Mouse (Mus musculus): Measurements from ENCODE around the gene Faap20.

Gene Faap20

DNA sequence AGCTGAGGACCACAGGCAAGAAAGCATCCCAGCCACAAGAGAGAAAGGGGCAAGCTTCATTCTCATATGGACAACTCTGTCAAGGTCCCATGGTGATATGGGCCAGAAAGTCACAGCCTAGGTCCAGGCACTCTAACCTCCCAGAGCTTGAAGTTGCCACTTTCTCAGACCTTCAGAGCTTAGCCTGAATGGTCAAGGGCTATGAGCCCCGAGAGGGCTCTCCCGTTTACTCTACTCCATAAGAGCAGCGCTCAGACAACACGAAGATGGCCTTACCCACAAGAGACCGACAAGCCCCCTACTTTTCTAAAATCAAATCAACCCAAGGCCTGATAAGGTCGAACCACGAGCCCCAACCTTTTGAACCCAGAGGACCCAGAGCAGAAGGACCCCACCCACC is 28.5 kb upstream of the Faap20 start:
- DNase-seq = no peak

GRCm38 (mm10) chr4:155221599-155222551 is 27.7 kb upstream of the Faap20 start:
- peak; percentile 92 to 93 for DNase-seq

GRCm38 (mm10) chr4:155222552-155222840 is 27.1 kb upstream of the Faap20 start, which contains the start of gene Ski:
Gene Ski, minus strand, starts transcription at chr4:155222592.
- no peak for DNase-seq

DNA sequence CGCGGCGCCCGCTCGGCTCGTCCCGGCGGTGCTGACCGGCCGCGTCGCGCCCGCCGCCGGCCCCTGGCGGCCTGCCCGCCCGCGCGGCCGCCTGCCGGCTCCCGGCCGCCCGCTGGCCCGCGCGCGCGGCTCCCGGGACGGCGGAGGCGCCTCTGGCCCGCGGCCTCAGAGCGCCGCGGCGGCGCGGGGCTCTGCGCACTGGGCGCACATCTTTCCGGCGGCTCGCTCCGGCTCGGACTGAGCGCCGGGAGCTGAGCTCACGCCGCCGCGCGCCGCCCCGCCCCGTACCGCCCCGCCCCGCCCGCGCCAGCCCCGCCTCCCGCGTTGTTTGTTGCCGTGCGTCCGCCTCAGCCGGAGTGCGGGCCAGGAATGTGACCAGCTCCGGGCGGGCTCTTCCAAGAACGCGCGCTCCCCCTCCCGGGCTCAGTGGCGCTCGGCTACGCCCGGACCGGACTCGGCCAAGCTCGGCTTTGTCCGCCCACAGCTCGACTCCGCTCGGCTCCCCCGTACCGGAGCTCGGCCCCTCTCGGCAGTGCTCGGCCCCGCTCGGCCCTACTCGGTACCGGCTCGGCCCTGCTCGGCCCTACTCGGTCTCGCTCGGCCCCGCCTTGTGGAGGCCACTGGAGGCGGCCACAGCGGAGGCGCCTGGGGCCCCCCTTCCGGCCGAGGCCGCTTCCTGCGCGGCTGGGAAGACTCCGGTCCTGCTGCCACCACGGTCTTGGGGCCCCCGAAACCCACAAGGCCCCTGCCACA is 26.6 kb upstream of the Faap20 start:
- DNase-seq = peak; percentile 100

DNA sequence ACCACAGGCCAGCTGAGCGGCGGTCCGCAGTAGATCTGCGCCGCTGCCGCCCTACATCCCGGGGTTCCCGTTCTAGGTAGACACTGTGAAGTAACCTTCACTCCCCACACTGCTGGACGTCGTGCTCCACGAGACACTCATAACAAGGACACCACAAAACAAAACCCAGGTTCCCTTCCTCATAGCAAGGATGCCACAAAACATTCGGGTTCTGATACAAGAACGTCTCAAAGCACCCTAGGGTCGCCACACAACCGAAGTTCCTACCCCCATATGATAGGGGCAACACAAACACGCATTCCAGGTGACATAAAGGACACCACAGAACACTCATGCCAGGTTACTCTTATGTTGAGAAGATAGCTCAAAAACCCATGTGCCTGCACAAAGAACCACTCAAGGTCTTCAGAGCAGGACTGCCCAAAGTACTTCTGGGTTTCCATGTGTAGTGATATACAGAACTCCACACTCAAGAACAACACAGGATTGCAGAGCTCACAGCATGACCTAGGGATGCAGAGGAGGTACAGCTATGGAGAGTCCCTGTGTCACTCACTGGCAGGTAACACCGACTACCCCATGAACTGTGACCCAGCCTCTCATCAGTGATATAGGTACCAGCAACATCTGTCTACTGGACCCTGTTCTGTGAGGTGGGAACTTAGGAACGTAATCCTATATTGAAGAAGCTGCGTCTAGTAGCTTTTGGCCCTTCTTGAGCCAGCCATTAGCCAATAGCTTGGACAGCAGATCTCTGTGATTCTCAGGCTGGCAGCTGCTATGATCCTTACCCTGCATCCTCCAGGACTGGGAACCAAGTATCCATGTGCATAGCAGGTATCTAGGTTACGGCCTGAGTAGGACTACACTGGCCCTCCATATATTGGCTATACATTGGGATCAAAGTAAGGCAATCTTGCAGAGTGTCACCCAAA is 25.7 kb upstream of the Faap20 start:
- no peak for DNase-seq

- DNase-seq = no peak
Observed at GRCm38 (mm10) chr4:155225918-155226317, 23.7 kb upstream of the Faap20 start.

DNA sequence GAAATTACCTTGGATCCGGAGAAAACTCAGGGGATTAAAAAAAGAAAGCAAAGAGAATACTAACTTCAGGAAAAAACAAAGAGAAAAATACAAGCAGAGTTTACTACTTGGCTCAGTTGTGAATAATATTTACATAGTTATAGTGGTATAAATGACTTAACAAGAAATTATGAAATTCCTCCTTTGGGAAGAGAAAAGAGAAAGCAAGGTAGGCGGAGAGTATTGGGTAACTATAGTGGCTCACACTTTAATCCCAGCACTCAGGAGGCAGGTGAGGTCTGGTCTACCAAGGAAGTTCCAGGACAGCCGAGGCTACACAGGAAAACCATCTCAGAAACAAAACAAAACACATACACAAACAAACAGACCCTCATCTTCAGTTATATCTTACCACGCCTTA is 21.6 kb upstream of the Faap20 start:
- DNase-seq = no peak

GRCm38 (mm10) chr4:155228461-155228860 is 21.1 kb upstream of the Faap20 start:
- DNase-seq = no peak

DNA sequence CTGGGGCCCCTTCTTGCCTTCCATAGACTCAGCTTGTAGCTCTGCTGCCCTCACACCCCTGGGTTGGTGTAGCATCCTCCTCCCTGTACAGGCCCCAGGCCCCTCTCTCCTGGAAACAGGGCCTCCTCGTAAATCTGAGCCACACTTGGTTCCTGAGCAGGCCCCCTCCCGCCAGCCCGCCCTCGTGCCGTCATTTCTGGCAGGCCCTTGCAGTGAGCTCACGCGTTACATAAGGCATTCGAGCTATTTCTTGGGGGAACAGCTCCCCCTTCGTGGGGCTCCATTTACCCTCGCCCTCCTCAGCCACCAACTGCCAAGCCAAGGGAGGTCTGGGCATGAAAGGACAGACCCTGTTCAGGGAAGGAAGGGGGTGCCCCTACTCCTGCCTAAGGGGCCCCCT is 15.7 kb upstream of the Faap20 start:
- peak in 1 of 2 experiments; percentile 64 for DNase-seq

DNA sequence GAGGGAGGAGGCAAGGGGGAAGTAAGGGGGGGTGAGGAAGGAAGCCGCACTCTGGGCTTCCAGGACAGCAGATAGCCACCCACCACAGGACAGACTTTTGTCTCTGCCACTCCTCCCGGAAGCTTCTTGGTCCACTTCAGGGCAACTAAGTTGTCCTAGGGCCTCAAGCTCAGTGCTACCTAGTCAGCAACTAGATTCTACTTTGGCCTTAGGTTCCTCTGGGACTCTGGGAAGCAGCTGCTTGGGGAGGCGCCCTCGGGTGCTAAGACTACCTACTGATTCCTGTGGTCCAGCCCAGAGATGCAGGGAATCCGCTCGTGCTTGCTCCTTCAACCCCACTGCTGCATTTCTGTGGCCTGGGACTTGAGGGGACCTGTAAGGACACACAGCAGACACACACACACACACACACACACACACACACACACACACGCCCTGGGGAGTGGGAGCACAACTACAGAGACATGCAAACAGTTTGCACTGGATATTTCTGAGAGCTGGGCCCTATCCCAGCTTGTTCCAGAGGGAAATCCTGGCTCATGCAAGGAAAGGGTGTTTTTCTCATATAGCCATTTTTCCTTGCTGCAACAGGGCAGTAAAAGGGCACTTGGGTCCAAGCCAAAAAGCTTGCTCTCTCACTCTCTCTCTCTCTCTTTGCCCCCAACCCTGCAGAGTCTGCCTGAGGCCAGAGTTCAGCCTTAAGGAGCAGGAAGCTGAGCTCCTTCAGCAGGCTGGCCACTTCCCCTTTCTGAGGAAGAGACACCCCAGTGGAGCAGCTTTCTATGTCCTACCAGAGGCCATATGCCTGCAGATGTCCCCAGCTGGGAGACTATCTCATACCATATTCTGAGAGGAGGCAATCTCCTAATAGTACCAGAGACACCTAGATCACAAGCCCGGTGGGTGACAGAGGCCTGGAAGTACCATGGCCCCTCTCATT is 15.0 kb upstream of the Faap20 start:
- peak in 1 of 2 experiments; percentile 52 for DNase-seq

DNA sequence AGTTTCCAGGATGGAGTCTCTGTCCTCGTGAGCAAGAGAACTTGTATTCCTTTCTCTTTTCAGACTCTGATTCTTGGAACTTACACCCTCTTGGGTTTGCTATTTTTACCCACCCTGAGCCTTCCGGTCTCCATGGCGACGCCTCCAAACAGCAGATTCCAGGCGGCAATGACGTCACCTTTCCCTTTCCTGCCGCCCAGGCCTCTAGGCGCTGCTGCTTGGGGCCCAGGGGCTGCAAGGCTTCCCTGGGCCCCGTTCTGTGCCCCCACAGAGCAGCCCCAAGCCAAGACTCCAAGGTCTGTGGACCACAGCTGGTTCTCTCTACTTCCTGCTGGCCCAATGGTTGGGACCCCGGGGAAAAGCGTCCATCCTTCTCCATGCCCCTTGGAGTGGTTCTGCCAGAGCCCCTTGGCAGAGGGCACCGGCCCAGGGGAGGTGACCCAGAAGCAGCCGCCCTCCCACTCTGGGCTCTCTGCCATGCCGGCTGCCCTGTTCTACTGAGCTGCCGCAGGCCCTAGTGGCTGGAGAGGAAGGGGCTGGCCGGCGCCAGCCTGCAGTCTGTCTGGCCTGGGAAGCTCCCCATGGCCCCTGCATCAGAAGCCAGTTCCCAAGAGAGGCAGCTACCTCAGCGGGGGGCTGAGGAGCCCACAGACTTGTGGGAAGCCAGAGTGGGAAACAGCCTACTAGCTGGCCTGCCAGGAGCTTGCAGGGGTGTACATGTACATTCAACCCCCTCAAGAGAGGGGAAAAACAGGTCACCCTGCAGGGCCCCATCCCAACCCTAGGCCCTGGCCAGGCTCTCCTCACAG is 14.1 kb upstream of the Faap20 start:
- peak; percentile 91 to 95 for DNase-seq

DNA sequence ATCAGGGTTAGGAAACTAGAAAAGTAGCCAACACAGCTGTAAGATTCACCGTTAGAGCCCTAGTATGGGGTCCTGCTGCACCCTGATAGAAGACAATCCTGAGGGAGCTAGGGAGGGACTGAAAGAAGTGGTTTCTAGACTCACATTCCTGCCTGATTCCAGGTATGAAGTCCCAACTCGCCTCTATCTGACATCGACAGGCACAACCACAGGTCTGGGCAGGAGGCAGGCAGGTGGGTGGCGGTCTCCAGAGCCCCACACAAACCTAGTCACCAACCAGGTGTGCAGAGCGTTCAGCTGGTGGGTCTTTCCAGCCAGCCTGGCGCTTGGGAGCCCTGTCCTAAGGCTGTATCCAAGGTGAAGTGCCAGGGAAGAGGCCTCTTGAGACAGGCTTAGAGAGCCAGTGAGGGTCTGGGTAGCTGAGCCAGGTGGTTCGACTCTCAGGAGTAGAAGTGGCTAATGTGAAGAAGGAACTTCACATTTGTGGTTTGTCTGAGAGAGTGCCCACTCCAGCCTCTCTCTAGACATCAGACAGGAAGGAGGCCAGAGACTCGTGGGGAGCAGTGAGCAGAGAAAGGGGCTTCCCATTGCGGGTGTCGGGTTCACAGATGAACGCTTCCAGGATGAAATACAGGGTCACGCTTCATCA is 12.7 kb upstream of the Faap20 start:
- DNase-seq = no peak

GRCm38 (mm10) chr4:155238276-155238675 is 11.3 kb upstream of the Faap20 start:
- DNase-seq = peak in 1 of 2 experiments; percentile 22

GRCm38 (mm10) chr4:155239494-155239893 is 10.1 kb upstream of the Faap20 start:
- DNase-seq = peak; percentile 55 to 67

GRCm38 (mm10) chr4:155241789-155242188 is 7.8 kb upstream of the Faap20 start:
- peak; percentile 84 to 91 for DNase-seq

GRCm38 (mm10) chr4:155242292-155242691 is 7.3 kb upstream of the Faap20 start:
- DNase-seq = peak; percentile 70 to 77

- no peak for DNase-seq
Observed at GRCm38 (mm10) chr4:155243233-155243632, 6.4 kb upstream of the Faap20 start.

DNA sequence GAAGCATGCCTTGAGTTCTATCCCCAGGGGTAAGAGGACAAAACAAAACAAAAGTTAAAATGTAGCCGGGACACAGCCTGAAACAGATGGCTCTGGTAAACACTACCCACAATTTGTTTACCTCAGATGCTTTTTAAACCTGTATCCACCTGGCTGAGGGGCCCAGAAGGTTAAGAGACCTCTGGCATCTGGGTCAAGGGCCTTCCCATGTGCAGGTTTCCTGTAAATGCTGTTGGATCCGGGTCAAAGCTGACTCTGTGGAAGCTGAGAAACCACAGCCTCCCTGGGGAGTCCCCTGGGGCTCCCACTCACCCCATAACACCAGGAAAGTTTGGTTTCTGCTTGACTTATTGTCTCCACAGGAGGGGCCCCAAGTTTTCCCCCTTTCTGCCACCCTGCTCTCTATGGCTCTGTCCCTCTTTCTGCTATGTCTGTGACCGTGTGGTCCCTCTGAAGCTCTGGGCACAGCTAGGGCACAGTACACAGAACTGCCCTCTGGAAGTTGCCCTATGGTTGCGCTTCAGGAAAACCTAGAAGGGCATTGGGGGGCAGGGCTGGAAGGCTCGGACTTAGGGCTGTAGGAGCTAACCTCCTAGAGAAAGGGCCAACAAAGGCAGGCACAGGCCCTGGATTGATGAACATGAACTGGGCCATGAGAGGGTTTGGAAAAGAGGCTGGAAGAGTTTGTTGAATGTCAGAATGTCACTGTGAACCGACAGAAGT is 3.7 kb upstream of the Faap20 start:
- peak in 1 of 2 experiments; percentile 47 for DNase-seq

DNA sequence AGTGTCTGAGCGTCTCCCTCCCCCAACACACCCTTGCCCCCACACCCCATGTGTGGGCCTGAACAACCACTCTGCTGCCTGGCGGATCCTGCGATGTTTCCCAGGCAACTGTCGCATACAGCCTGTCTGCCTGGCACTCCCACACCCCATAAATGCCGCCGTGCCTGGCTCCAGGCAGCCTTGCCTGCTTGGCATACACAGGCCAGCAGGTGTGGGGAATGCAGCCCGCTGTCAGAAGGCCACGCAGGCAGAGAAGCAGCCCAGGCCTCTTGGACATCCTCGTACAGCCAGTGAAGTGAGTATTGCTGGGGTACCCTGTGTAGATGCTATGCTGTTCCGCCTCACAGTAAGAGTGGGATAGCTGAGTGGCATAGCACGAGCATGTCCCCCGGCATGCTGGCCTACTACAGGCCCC is 2.9 kb upstream of the Faap20 start:
- DNase-seq = peak; percentile 88 to 94

Measured in cerebellum, postnatal 10 days (tissue).